Mouse (Mus musculus): ENCODE results near the gene Igsf9. TPM values are rescaled to one million over a fixed set of nuclear protein-coding genes. Genes with fewer than 3 reads are reported as not detected.

Igsf9 gene
- polyA plus RNA-seq (2015; fragmentation: Nextera tagmentation; extraction: Ambion mirVana), result 45.7 and 49.3 TPM in 2 replicates

- Histone ChIP-seq H3K9me3 (no peaks in the 10 kb centered on the region), H3K27ac (replicated peaks) (peak within 1 kb of the TSS; percentile 14), H3K4me2 (peak within 1 kb of the TSS; percentile 86), H3K36me3 (no peaks in the 10 kb centered on the region), H3K27me3 (0 out of 2 replicates have a peak, but pooled peaks cover 4% of the 10 kb centered on the region), H3K4me3 (peak within 1 kb of the TSS; percentile 53), H3K4me1 (replicated peaks) (peaks cover 52% of the 10 kb centered on the region), H3K9ac (peak within 1 kb of the TSS; percentile 57)
- ATAC-seq (ENCODE audit: low FRiP score, low read depth), result peak; percentile 93
- WGBS, result under 1% methylated on average over 38 of the region's 38 CpGs
Observed at GRCm38 (mm10) chr1:172481540-172482280, at the start of gene Igsf9. Gene Igsf9, plus strand, starts transcription at chr1:172481788.

GRCm38 (mm10) chr1:172431836-172432586, 49.6 kb upstream of the Igsf9 start:
- H3K9me3 ChIP-seq, result no peaks in the 10 kb centered on the region
- no peaks in the 10 kb centered on the region for H3K4me1 ChIP-seq (replicated peaks)
- H3K4me2 ChIP-seq, result no peak overlapping the region
- H3K36me3 ChIP-seq, result no peaks in the 10 kb centered on the region
- no peak for ATAC-seq (ENCODE audit: low FRiP score, low read depth)
- H3K27me3 ChIP-seq, result no peaks in the 10 kb centered on the region
- no peak overlapping the region for H3K9ac ChIP-seq
- WGBS, result 55% methylated on average over 4 of the region's 4 CpGs
- H3K4me3 ChIP-seq, result no peak overlapping the region
- H3K27ac ChIP-seq (replicated peaks), result no peak overlapping the region

GRCm38 (mm10) chr1:172432587-172432955, 49.0 kb upstream of the Igsf9 start:
- Histone ChIP-seq H3K9ac (no peak overlapping the region), H3K27me3 (no peaks in the 10 kb centered on the region), H3K4me2 (no peak overlapping the region), H3K4me3 (no peak overlapping the region), H3K36me3 (no peaks in the 10 kb centered on the region), H3K4me1 (replicated peaks) (no peaks in the 10 kb centered on the region), H3K9me3 (no peaks in the 10 kb centered on the region), H3K27ac (replicated peaks) (no peak overlapping the region)
- 87% methylated on average over 3 of the region's 3 CpGs for WGBS
- ATAC-seq (ENCODE audit: low FRiP score, low read depth), result no peak

GRCm38 (mm10) chr1:172433012-172433850, 48.4 kb upstream of the Igsf9 start:
- WGBS, result 88% methylated on average over 20 of the region's 20 CpGs
- H3K9ac ChIP-seq, result no peak overlapping the region
- no peaks in the 10 kb centered on the region for H3K9me3 ChIP-seq
- no peak for ATAC-seq (ENCODE audit: low FRiP score, low read depth)
- H3K4me1 ChIP-seq (replicated peaks), result no peaks in the 10 kb centered on the region
- no peaks in the 10 kb centered on the region for H3K27me3 ChIP-seq
- H3K27ac ChIP-seq (replicated peaks), result no peak overlapping the region
- H3K36me3 ChIP-seq, result no peaks in the 10 kb centered on the region
- no peak overlapping the region for H3K4me2 ChIP-seq
- H3K4me3 ChIP-seq, result no peak overlapping the region

GRCm38 (mm10) chr1:172433851-172434165, 47.8 kb upstream of the Igsf9 start:
- Histone ChIP-seq H3K9ac (no peak overlapping the region), H3K4me1 (replicated peaks) (no peaks in the 10 kb centered on the region), H3K27ac (replicated peaks) (no peak overlapping the region), H3K27me3 (no peaks in the 10 kb centered on the region), H3K4me3 (no peak overlapping the region), H3K36me3 (no peaks in the 10 kb centered on the region), H3K4me2 (no peak overlapping the region), H3K9me3 (no peaks in the 10 kb centered on the region)
- WGBS, result 82% methylated on average over 4 of the region's 4 CpGs
- ATAC-seq (ENCODE audit: low FRiP score, low read depth), result no peak

GRCm38 (mm10) chr1:172436785-172437184, 44.8 kb upstream of the Igsf9 start:
- H3K27me3 ChIP-seq, result no peaks in the 10 kb centered on the region
- H3K4me2 ChIP-seq, result no peak overlapping the region
- ATAC-seq (ENCODE audit: low FRiP score, low read depth), result no peak
- no peaks in the 10 kb centered on the region for H3K36me3 ChIP-seq
- H3K4me1 ChIP-seq (replicated peaks), result no peaks in the 10 kb centered on the region
- no peak overlapping the region for H3K4me3 ChIP-seq
- H3K9me3 ChIP-seq, result no peaks in the 10 kb centered on the region
- no peak overlapping the region for H3K27ac ChIP-seq (replicated peaks)
- H3K9ac ChIP-seq, result no peak overlapping the region
- WGBS, result 60% methylated on average over 6 of the region's 6 CpGs

- no peak for ATAC-seq (ENCODE audit: low FRiP score, low read depth)
- 92% methylated on average over 2 of the region's 2 CpGs for WGBS
- Histone ChIP-seq H3K9me3 (no peaks in the 10 kb centered on the region), H3K4me3 (no peak overlapping the region), H3K27ac (replicated peaks) (no peak overlapping the region), H3K4me1 (replicated peaks) (no peaks in the 10 kb centered on the region), H3K36me3 (no peaks in the 10 kb centered on the region), H3K4me2 (no peak overlapping the region), H3K27me3 (no peaks in the 10 kb centered on the region), H3K9ac (no peak overlapping the region)
Observed at GRCm38 (mm10) chr1:172438621-172439020, 43.0 kb upstream of the Igsf9 start.

GRCm38 (mm10) chr1:172440521-172440920, 41.1 kb upstream of the Igsf9 start:
- Histone ChIP-seq H3K36me3 (no peaks in the 10 kb centered on the region), H3K27ac (replicated peaks) (no peak overlapping the region), H3K4me1 (replicated peaks) (no peaks in the 10 kb centered on the region), H3K9me3 (no peaks in the 10 kb centered on the region), H3K4me3 (no peak overlapping the region), H3K4me2 (no peak overlapping the region), H3K9ac (no peak overlapping the region), H3K27me3 (no peaks in the 10 kb centered on the region)
- WGBS, result 87% methylated on average over 3 of the region's 3 CpGs
- no peak for ATAC-seq (ENCODE audit: low FRiP score, low read depth)

- no peak for ATAC-seq (ENCODE audit: low FRiP score, low read depth)
- Histone ChIP-seq H3K9me3 (no peaks in the 10 kb centered on the region), H3K9ac (no peak overlapping the region), H3K27me3 (no peaks in the 10 kb centered on the region), H3K4me1 (replicated peaks) (no peaks in the 10 kb centered on the region), H3K4me2 (no peak overlapping the region), H3K27ac (replicated peaks) (no peak overlapping the region), H3K4me3 (no peak overlapping the region), H3K36me3 (no peaks in the 10 kb centered on the region)
- WGBS, result 87% methylated on average over 9 of the region's 9 CpGs
Observed at GRCm38 (mm10) chr1:172441935-172442445, 39.6 kb upstream of the Igsf9 start.

GRCm38 (mm10) chr1:172450226-172450625, 31.4 kb upstream of the Igsf9 start:
- no peak overlapping the region for H3K9ac ChIP-seq
- 37% methylated on average over 2 of the region's 2 CpGs for WGBS
- no peak for ATAC-seq (ENCODE audit: low FRiP score, low read depth)

GRCm38 (mm10) chr1:172450848-172451470, 30.6 kb upstream of the Igsf9 start:
- H3K27ac ChIP-seq (replicated peaks), result no peak overlapping the region
- no peak overlapping the region for H3K4me3 ChIP-seq
- ATAC-seq (ENCODE audit: low FRiP score, low read depth), result no peak
- H3K4me2 ChIP-seq, result no peak overlapping the region
- no peaks in the 10 kb centered on the region for H3K36me3 ChIP-seq
- no peaks in the 10 kb centered on the region for H3K4me1 ChIP-seq (replicated peaks)
- H3K27me3 ChIP-seq, result no peaks in the 10 kb centered on the region
- 34% methylated on average over 17 of the region's 17 CpGs for WGBS
- H3K9ac ChIP-seq, result no peak overlapping the region
- no peaks in the 10 kb centered on the region for H3K9me3 ChIP-seq

More at GRCm38 (mm10) chr1:172450226-172450625, 31.4 kb upstream of the Igsf9 start:
- H3K9me3 ChIP-seq, result no peaks in the 10 kb centered on the region
- no peaks in the 10 kb centered on the region for H3K4me1 ChIP-seq (replicated peaks)
- no peaks in the 10 kb centered on the region for H3K36me3 ChIP-seq
- H3K27me3 ChIP-seq, result no peaks in the 10 kb centered on the region
- H3K27ac ChIP-seq (replicated peaks), result no peak overlapping the region
- no peak overlapping the region for H3K4me2 ChIP-seq
- H3K4me3 ChIP-seq, result no peak overlapping the region

All from hindbrain, embryonic 15.5 days (tissue).